Mouse (Mus musculus): ENCODE measurements around the gene Bpifc.

- TF ChIP-seq CTCF (IDR thresholded peaks at IDR 0.05; ENCODE audit: borderline replicate concordance, insufficient read depth, low read depth, low read length) (no peak), POLR2A (IDR thresholded peaks at IDR 0.05; ENCODE audit: borderline replicate concordance, insufficient read depth, low read length) (no peak)
Observed at GRCm38 (mm10) chr10:85936280-85936965, 75.3 kb downstream of the Bpifc start.

Data from cerebellum, adult 2 months (tissue).